Mouse (Mus musculus) kidney, embryonic 16.5 days (tissue): ENCODE measurements around the gene Mak. TPM values are rescaled to one million over a fixed set of nuclear protein-coding genes. Genes with fewer than 3 reads are reported as not detected.
A peak's percentile ranks its signal among the peaks of the same experiment; 100 is the strongest.
"Not testable (repeated sequence)": the region's sequence is repeated elsewhere in the genome, so short reads cannot be mapped to it uniquely, and the experiment has no call there.

Source experiments
- ATAC-seq: fragments of 200-750 bp; cut with Nextera tagmentation; 2 replicates; pipeline ENCODE4 v1.8.0; 2017; ENCODE audit warnings: moderate TSS enrichment; ENCODE audit not compliant: low FRiP score, low TSS enrichment
- H3K27ac ChIP-seq: fragments of 300-500 bp; sonication (generic); 2 replicates; pipeline ENCODE4 v1.5.1; 2014; ENCODE audit warnings: low read length
- H3K27me3 ChIP-seq: fragments of 300-500 bp; sonication (generic); 2 replicates; pipeline ENCODE4 v1.6.1; 2014; ENCODE audit warnings: low read length, control low read depth, mixed read lengths; ENCODE audit not compliant: insufficient read depth
- H3K36me3 ChIP-seq: fragments of 300-500 bp; sonication (generic); 2 replicates; pipeline ENCODE4 v1.6.1; 2014; ENCODE audit warnings: low read length, control low read depth, mixed read lengths; ENCODE audit not compliant: insufficient read depth
- H3K4me1 ChIP-seq: fragments of 300-500 bp; sonication (generic); 2 replicates; pipeline ENCODE4 v1.6.1; 2014; ENCODE audit warnings: low read length, control low read depth, mixed read lengths; ENCODE audit not compliant: insufficient read depth
- H3K4me2 ChIP-seq: fragments of 300-500 bp; sonication (generic); replicated peaks from 2 replicates; pipeline ENCODE4 v1.6.1; 2014; ENCODE audit warnings: low read depth, low read length
- H3K4me3 ChIP-seq: fragments of 300-500 bp; sonication (generic); 2 replicates; pipeline ENCODE4 v1.5.1; 2014; ENCODE audit warnings: mild to moderate bottlenecking, low read length
- H3K9ac ChIP-seq: fragments of 300-500 bp; sonication (generic); replicated peaks from 2 replicates; pipeline ENCODE4 v1.6.1; 2014; ENCODE audit warnings: low read length
- H3K9me3 ChIP-seq: fragments of 300-500 bp; sonication (generic); 2 replicates; pipeline ENCODE4 v1.6.1; 2016; ENCODE audit warnings: low read length, control low read depth
- WGBS: fragments of 180-500 bp; shearing (Covaris S2); extraction: QIAGEN DNeasy Blood & Tissue Kit; methylation state at CpG from one replicate; pipeline ENCODE4 v1.1.7; 2014; 5-methylcytosine and 5-hydroxymethylcytosine counted together
- polyA plus RNA-seq: library from polyadenylated mRNA; unstranded; fragments of >200 nt; fragmentation: Nextera tagmentation; extraction: Ambion mirVana; gene quantifications from 2 replicates; pipeline ENCODE4 v1.2.1, GENCODE M21; 2015

The Mak gene
- polyA plus RNA-seq, 1 experiment from 2014 or later = 0.70 TPM

DNA sequence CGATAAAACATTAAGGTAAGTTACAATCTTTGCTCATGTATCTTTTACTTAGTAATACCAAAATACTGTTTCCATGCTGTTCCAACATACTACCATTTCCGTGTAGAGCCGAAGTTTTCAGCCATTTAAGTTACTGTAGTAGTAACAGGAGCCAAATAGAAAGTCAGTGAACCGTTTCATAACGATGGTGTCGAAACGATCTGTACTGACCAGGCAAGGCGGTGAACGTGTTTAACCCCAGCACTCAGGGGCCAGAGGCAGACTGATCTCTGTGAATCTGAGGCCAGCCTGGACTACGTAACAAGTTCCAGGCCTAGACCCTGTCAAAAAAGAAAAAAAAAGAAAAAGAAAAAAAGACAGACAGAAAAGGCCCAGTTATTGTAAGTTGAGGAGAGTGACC is 71.2 kb downstream of the Mak start:
- no peaks in the 10 kb centered on the region for H3K27me3 ChIP-seq
- H3K9me3 ChIP-seq = no peaks in the 10 kb centered on the region
- no peak for ATAC-seq
- no peak overlapping the region for H3K4me3 ChIP-seq
- H3K4me1 ChIP-seq = no peaks in the 10 kb centered on the region
- H3K4me2 ChIP-seq = no peak overlapping the region
- peaks cover 69% of the 10 kb centered on the region for H3K36me3 ChIP-seq
- 79% methylated on average over 10 of the region's 10 CpGs for WGBS
- no peak overlapping the region for H3K27ac ChIP-seq
- H3K9ac ChIP-seq = no peak overlapping the region

DNA sequence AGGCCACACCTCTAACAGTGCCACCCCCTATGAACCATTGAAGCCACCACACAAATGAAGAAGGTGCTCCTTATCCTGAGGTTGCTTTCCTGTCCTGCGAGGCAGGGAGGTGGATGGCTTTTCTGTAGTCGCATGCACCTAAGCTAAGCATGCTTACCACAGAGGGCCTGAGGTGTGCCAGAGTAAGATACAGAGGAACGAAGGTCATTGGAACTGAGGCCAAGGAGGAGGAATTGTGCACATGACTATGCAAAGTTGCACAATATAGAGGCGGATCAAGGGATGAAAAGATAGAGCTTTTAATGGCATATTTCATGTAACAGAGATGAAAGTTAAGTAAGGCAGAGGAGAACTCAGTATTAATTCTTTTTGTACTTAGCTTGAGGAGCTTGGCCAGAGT is 73.3 kb downstream of the Mak start:
- Histone ChIP-seq H3K27ac (no peak overlapping the region), H3K27me3 (no peaks in the 10 kb centered on the region)

DNA sequence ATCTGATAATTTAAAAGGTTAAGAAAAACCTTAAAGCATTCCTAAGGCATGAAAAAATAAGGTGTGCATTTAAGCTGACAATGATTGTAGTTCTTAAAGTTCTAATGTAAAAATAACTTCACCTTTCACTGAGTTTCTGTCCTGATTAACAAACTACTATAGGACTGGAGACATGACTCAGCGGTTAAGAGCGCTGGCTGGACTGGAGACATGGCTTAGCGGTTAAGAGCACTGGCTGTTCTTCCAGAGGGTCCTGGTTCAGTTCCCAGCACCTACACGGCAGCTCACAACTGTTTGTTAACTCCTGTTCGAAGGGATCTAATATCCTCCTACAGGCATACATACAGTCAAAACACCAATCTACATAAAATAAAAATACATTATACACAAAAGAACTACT is 77.5 kb downstream of the Mak start:
- peak overlapping the region; percentile 31 for H3K4me3 ChIP-seq
- H3K27me3 ChIP-seq = no peaks in the 10 kb centered on the region
- no peaks in the 10 kb centered on the region for H3K9me3 ChIP-seq
- peaks cover 16% of the 10 kb centered on the region; the same call in 1 of the 2 replicates for H3K4me1 ChIP-seq
- H3K9ac ChIP-seq = no peak overlapping the region
- peak overlapping the region; percentile 77 for H3K4me2 ChIP-seq
- WGBS = 86% methylated on average over 5 of the region's 5 CpGs
- no peak for ATAC-seq
- H3K27ac ChIP-seq = no peak overlapping the region
- H3K36me3 ChIP-seq = peaks cover 15% of the 10 kb centered on the region

More for the DNA sequence above, 73.3 kb downstream of the Mak start:
- ATAC-seq = no peak
- peaks cover 7% of the 10 kb centered on the region; the same call in 1 of the 2 replicates for H3K4me1 ChIP-seq
- peaks cover 50% of the 10 kb centered on the region for H3K36me3 ChIP-seq
- H3K9ac ChIP-seq = no peak overlapping the region
- H3K4me2 ChIP-seq = no peak overlapping the region
- no peak overlapping the region for H3K4me3 ChIP-seq
- 93% methylated on average over 4 of the region's 4 CpGs for WGBS
- H3K9me3 ChIP-seq = no peaks in the 10 kb centered on the region

DNA sequence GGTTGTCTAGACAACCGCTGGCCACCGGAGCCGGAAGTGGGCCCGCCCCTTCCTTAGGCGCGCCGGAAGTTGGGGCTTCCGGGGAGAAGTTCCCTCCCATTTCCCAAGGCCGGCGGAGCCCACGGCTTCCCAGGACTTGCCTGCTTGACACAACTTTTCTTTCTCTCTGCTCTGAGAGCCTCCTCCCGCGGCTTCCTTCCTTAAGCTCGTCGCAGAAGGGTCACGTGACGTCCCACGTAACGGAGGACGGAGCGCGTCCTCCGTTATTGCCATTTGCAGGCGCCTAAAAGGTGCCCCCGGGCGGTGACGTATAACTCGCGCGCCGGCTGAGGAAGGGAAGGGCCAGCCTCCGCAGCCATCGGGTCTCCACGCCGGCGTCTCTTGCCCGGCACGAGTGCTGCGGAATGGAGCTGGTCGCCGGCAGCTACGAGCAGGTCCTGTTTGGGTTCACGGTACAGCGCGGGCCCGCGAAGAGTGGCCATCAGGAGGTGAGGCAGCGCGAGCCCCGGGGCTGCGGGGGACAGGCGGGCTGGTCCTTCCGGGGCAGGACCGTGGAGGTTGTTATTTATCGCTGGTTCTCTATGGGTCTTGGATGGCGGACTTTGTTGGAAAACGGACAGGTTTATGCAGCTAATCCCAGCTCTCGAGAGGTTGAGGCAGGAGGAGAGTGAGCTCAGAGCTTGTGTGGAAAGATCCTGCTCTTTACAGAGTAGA is 78.4 kb downstream of the Mak start, which contains the start of gene Pak1ip1:
Gene Pak1ip1 (plus strand): TSS at position 98 of the 714 bp plus-strand sequence.
- H3K36me3 ChIP-seq = peaks cover 11% of the 10 kb centered on the region
- peak within 1 kb of the TSS; percentile 90 for H3K9ac ChIP-seq
- peak within 1 kb of the TSS; percentile 99 for H3K27ac ChIP-seq
- H3K4me3 ChIP-seq = peak within 1 kb of the TSS; percentile 86
- H3K4me1 ChIP-seq = peaks cover 16% of the 10 kb centered on the region; the same call in 1 of the 2 replicates
- ATAC-seq = peak; percentile 97
- H3K4me2 ChIP-seq = peak within 1 kb of the TSS; percentile 77
- H3K27me3 ChIP-seq = no peaks in the 10 kb centered on the region
- WGBS = under 1% methylated on average over 58 of the region's 58 CpGs
- no peaks in the 10 kb centered on the region for H3K9me3 ChIP-seq

DNA sequence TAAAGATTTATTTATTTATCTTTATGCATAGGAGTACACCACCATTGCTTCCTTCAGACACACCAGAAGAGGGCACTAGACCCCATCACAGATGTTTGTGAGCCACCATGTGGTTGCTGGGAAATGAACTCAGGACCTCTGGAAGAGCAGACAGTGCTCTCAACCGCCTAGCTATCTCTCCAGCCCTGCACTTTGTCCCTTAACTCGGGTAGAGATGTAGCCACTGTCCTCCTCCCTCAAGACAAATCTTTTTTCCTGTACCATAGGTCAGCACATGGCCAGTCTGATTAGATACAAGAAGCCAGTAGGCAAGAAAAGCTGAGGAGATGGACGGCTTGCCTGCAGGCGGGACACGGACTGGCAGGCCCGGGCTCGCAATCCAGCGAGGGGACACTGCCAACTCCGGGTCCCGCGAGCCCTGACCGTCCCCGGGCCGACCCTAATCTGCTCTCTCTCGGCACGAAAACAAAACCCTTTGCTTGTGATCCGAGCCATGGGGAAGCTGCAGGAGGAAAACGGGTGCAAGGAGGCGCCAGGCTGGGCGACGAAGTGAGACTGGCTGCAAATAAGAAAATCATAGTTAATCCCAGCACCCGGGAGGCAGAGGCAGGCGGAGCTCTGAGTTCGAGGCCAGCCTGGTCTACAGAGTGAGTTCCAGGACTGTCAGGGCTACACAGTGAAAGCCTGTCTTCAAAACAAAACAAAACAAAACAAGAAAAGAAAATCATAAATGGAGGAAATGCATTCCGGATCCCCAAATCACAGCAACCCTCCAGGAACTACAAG is 79.2 kb downstream of the Mak start:
- Histone ChIP-seq H3K27me3 (no peaks in the 10 kb centered on the region), H3K4me3 (peak overlapping the region; percentile 86), H3K4me1 (peaks cover 16% of the 10 kb centered on the region; the same call in 1 of the 2 replicates), H3K36me3 (peaks cover 4% of the 10 kb centered on the region), H3K9me3 (no peaks in the 10 kb centered on the region), H3K9ac (peak overlapping the region; percentile 90), H3K4me2 (peak overlapping the region; percentile 77), H3K27ac (peak overlapping the region; percentile 99)
- ATAC-seq = peak; percentile 49
- under 1% methylated on average over 25 of the region's 25 CpGs for WGBS

DNA sequence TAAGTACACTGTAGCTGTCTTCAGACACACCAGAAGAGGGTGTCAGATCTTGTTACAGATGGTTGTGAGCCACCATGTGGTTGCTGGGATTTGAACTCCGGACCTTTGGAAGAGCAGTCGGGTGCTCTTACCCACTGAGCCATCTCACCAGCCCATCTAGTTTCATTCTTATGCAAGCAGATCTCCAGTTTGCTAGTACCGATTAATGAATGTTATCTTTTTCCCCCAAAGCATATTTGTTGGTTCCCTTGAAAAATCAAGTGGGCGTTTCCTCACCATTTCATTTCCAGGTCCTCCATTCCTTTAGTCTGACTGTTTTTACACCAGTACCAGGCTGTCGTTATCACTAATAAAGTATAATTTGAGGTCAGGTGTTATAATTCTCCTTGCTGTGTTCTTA is 81.0 kb downstream of the Mak start:
- H3K27me3 ChIP-seq, H3K36me3 ChIP-seq, H3K9ac ChIP-seq, ATAC-seq, H3K4me2 ChIP-seq, H3K9me3 ChIP-seq, H3K27ac ChIP-seq, H3K4me3 ChIP-seq: not testable (repeated sequence)
- peaks cover 21% of the 10 kb centered on the region; the same call in 1 of the 2 replicates for H3K4me1 ChIP-seq
- 92% methylated on average over 5 of the region's 5 CpGs for WGBS

DNA sequence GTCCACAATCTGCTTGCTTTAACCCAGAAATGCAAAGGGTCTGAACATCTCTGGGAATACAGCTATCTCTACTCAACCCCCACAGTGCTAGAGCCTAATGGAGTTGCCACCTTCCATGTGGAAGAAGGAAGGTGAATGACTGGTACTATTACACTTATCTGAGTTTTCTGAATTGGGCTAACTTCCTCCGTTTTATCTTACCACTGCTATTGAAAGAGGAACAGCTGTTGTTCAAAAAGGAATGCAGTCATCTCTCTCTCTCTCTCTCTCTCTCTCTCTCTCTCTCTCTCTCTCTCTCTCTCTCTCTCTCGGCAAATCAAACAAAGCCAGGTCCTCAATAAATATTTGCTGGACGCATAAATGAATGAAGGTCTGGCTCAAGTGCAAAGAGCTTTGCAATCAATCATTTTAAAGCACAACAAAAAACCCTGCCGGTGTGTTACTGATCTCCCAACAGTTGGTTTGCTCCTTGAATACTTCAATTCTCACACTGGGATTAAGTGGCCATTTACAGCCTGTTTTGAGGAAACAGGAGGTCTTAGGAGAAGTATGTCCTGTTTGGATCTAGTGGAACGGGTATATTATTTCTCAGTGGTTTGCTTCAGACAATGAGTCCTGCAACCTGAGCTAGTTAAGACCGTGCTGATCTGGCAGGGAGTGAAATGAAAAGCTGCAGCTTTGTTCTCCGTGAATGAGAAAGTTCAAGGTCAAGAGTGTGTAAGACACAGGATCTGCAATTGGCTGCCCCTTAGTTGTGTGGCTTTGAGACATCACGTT is 84.8 kb downstream of the Mak start:
- no peaks in the 10 kb centered on the region for H3K36me3 ChIP-seq
- ATAC-seq = peak; percentile 77

DNA sequence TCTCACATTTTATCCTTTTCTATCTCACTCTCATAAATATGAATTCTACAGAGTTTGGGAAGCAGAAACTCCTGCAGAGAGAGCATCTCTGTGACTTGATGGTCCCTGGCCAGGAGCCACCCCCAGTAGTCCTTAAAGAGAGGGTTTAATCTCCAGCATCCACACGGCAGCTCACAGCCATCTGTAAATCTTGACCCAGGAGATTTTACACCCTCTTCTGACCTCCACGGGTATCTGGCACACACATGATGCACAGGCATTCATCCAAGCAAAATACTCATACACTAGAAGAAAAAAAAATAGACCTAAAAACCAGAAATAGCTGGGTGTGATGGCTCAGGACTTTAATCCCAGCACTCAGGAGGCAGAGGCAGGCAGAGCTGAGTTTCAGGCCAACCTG is 91.1 kb downstream of the Mak start:
- ATAC-seq = no peak
- no peak overlapping the region for H3K27ac ChIP-seq
- H3K4me2 ChIP-seq = no peak overlapping the region
- H3K9me3 ChIP-seq = no peaks in the 10 kb centered on the region
- H3K9ac ChIP-seq = no peak overlapping the region
- no peak overlapping the region for H3K4me3 ChIP-seq
- no peaks in the 10 kb centered on the region for H3K27me3 ChIP-seq
- 53% methylated on average over 2 of the region's 2 CpGs for WGBS
- no peaks in the 10 kb centered on the region for H3K36me3 ChIP-seq
- no peaks in the 10 kb centered on the region for H3K4me1 ChIP-seq

More for the DNA sequence above, 84.8 kb downstream of the Mak start:
- Histone ChIP-seq H3K4me3 (0 out of 2 replicates have a peak overlapping the region, but pooled peaks have one; percentile 4), H3K4me1 (peaks cover 9% of the 10 kb centered on the region; the same call in 1 of the 2 replicates), H3K27ac (peak overlapping the region; percentile 76), H3K9me3 (no peaks in the 10 kb centered on the region), H3K4me2 (peak overlapping the region; percentile 26; the same call in 1 of the 2 replicates), H3K27me3 (no peaks in the 10 kb centered on the region), H3K9ac (peak overlapping the region; percentile 3; the same call in 1 of the 2 replicates)
- 8% methylated on average over 8 of the region's 8 CpGs for WGBS

DNA sequence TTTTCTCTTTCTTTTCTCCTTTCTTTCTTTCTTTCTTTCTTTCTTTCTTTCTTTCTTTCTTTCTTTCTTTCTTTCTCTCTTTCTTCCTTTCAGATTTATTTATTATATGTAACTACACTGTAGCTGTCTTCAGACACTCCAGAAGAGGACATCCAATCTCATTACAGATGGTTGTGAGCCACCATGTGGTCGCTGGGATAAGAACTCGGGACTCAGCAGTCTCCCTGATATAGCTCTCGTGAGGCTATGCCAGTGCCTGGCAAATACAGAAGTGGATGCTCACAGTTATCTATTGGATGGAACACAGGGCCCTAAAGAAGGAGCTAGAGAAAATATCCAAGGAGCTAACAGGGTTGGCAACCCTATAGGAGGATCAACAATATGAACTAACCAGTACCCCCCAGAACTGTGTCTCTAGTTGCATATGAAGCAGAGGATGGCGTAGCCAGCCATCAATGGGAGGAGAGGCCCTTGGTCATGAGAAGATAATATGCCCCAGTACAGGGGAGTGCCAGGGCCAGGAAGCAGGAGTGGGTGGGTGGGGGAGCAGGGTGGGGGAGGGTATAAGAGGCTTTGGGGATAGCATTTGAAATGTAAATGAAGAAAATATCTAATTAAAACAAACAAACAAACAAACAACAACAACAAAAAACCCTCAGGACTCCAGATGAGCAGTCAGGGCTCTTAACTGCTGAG is 91.8 kb downstream of the Mak start:
- not testable (repeated sequence) for H3K4me1 ChIP-seq, H3K27ac ChIP-seq, H3K9ac ChIP-seq, H3K4me2 ChIP-seq, ATAC-seq, H3K9me3 ChIP-seq, H3K4me3 ChIP-seq, H3K27me3 ChIP-seq, H3K36me3 ChIP-seq
- 63% methylated on average over 4 of the region's 4 CpGs for WGBS
